Mouse (Mus musculus) brain, embryonic 14.5 days (tissue): Measurements from ENCODE around the gene Stk38.

Experiments used
- CTCF ChIP-seq: fragments of 200-500 bp; IDR thresholded peaks from 2 replicates; pipeline ENCODE4 v1.5.1; 2012; ENCODE audit warnings: inconsistent platforms, mild to moderate bottlenecking, moderate library complexity, borderline replicate concordance; ENCODE audit not compliant: insufficient read depth, insufficient read length; ENCODE audit errors: extremely low read depth
- POLR2A ChIP-seq: fragments of 200-500 bp; IDR thresholded peaks from 2 replicates; pipeline ENCODE4 v1.6.1; 2012; ENCODE audit warnings: mild to moderate bottlenecking, inconsistent platforms, borderline replicate concordance; ENCODE audit not compliant: poor library complexity, insufficient read depth, insufficient read length, severe bottlenecking; ENCODE audit errors: extremely low read depth

GRCm38 (mm10) chr17:28992105-28992504 is 15.7 kb downstream of the Stk38 start:
- TF ChIP-seq CTCF, result no peak
- TF ChIP-seq POLR2A, result no peak
